In genomic region chr11:109689539-109689938, GRCm38 (mm10) we compare ENCODE assay signal across 16 mouse cellular contexts. TPM values are rescaled to one million over a fixed set of nuclear protein-coding genes. Genes with fewer than 3 reads are reported as not detected.
"Had no signal": no experiment of that assay in that cellular context is flagged by ENCODE, and none has a peak within 500 bp of the region (broad histone marks: within the 10 kb centered on the region; RNA-seq: fewer than 3 reads in every experiment).

No protein-coding gene starts in this region.

- H3K36me3 ChIP-seq: neural tube, embryonic 15.5 days; stomach, embryonic 15.5 days had no signal

- H3K9me3 ChIP-seq: neural tube, embryonic 15.5 days; stomach, embryonic 15.5 days had no signal

- H3K4me2 ChIP-seq: neural tube, embryonic 15.5 days; stomach, embryonic 15.5 days had no signal

- H3K27me3 ChIP-seq: neural tube, embryonic 15.5 days; stomach, embryonic 15.5 days had no signal

- H3K27ac ChIP-seq: neural tube, embryonic 15.5 days; stomach, embryonic 15.5 days; stomach, postnatal 0 days had no signal

- H3K9ac ChIP-seq: neural tube, embryonic 15.5 days; stomach, embryonic 15.5 days had no signal

- H3K4me1 ChIP-seq: neural tube, embryonic 15.5 days; stomach, embryonic 15.5 days had no signal

- H3K4me3 ChIP-seq: neural tube, embryonic 15.5 days; stomach, embryonic 15.5 days had no signal

- DNase-seq: retina, postnatal 1 day; right cerebral cortex, adult 18-20 months; right cerebral cortex, postnatal 14 days; right cerebral cortex, postnatal 25 days; right cerebral cortex, postnatal 4 days; spleen, adult 18-20 months; thymus, adult 18-20 months; thymus, adult 2 months; thymus, postnatal 14 days; thymus, postnatal 25 days; thymus, postnatal 36 days; thymus, postnatal 4 days had no signal

RNA-seq across cellular contexts. Expression of gene Fam20a, which starts 32.5 kb away (rescaled TPM):
- total RNA-seq: neutrophil, adult 5-6 weeks had no signal
